Mouse (Mus musculus): ENCODE measurements at regions not wholly inside any gene's neighbourhood (a gene's known extent, or its start where the extent isn't known, plus 50 kb on each side); places are given as distances from the start of the nearest gene placed in this dataset.

- no peak for DNase-seq (ENCODE audit: low spot score)
- intact Hi-C loops (cut with DNase I), result loop anchor here (10.0 kb wide), 1 partner anchor 145 kb away; no protein-coding TSS in a partner anchor
Observed at GRCm38 (mm10) chr14:100889163-100890157, 310.7 kb downstream of the Prr30 start.

DNA sequence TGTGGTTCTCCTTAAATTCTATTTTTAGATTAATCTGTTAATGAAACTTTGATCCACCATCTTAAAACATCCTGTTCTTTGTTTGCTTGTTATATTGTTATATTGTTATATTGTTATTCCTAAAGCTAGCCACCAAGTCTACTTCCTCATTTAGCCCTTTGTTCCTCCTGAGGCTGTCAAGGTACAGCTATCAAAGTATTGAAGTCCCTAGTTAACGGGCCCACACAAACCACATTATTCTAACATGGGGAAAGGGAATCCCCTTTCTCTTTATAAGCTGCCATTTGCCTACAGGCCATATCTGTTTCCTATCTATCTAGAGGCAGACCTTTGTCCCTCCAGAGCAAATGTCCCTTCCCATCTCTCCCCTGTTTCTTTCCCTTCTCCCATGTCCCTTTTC is 317.0 kb downstream of the Prr30 start:
- intact Hi-C loops (cut with DNase I), result no loop called here
- no peak for DNase-seq (ENCODE audit: low spot score)

DNA sequence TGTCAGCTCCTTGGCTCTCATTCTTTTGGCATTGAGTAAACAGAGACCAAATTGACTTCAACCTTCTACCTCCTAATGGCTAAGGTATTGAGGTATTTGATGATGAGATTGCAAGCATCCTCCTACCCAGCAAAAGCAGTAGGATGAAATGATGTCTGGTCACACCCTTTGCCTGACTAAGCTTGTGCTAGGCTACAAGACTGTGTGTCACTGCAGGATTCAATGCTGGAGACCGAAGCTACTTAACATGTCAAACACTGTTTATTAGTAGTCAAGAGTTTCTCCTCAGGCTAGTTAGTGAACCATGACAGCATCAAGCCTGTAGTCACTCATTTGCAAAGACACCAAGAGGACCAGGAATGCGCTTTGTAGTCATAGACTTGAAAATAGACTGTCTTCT is 320.0 kb downstream of the Prr30 start:
- intact Hi-C loops (cut with DNase I), result no loop called here
- DNase-seq (ENCODE audit: low spot score), result no peak

DNA sequence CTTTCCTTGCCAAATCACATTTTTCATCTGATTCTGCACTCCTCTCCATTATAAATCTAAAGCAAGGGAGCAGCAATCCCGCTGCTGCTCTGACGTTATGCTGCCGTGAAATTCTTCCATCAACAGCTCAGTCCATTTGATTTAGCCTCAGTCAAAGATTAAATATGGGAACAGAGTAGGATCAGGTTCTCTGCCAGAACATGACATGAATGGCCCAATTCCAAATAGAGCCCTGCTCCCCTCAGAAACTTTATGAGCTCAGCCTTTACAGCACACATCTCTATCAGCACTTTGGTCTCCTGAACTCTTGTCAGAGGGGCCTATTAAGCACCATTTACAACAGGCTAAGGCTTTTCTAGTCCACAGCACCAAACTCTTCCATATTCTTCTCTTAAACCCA is 332.3 kb downstream of the Prr30 start:
- intact Hi-C loops (cut with DNase I), result no loop called here
- DNase-seq (ENCODE audit: low spot score), result no peak

DNA sequence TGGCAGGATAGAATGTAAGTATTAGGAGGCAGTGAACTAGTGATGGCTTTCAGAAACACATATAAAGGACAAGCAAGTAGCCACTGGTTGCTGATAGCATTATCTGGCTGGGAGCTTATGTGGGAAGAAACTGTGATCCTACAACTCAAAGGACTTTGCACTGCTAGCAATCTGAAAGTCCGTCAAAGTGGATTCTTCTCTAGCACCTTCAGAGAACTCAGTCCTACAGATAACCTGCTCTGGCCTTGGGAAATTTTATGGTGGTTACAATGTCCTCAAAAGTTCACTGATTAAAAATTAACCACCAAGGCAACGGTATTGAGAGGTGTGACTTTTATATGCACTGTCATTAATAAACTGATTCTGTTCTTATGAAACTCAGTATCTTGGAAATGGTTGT is 335.3 kb downstream of the Prr30 start:
- intact Hi-C loops (cut with DNase I), result no loop called here
- no peak for DNase-seq (ENCODE audit: low spot score)

DNA sequence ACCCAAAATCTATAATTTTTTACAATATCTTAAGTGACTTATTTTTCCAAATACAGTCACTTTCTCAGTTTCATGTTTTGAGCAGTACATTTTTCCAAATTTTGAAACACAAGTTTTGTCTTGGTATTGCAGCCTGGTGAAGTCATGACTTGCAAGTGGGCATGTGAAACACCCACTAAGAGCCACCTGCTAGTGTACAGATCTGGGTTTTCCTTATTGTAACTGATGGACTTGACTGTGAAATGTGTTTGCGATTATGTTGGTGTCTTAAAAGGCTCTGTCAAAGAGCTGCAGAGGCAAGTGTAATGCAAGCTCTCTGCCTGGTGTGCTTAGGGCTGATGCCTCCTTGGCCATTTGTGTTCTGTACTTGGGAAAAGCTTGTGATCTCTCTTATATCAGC is 336.0 kb downstream of the Prr30 start:
- DNase-seq (ENCODE audit: low spot score), result no peak
- intact Hi-C loops (cut with DNase I), result no loop called here

DNA sequence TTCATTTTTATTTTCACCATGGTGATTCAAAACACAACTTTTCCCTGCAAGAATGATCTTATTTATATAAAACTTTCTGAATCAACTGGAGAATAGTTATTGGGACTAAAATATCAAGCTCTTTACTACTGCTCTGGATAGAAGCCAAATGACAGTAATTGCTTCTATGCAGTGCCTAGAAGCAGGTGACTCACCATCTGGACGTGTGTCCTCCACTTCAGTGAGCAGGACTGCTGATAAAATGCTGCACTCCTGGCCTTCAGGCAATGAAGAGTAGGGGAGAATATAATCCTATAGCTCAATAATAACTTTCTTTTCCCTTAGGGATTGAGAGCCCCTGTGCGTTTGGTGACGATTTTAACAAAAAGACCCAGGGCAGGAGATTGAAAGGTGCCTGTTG is 357.3 kb downstream of the Prr30 start:
- DNase-seq (ENCODE audit: low spot score), result no peak
- intact Hi-C loops (cut with DNase I), result no loop called here

All from heart, postnatal 25 days (tissue).